Mouse (Mus musculus) erythroblast, embryonic 14.5 days (primary cell): ENCODE measurements around the gene Bmp3.

Experiments
- GATA1 ChIP-seq: IDR thresholded peaks from 2 replicates; pipeline ENCODE4 v1.6.1; 2012; ENCODE audit warnings: low read length, inconsistent platforms, mixed read lengths
- TAL1 ChIP-seq: IDR thresholded peaks from 3 replicates; pipeline ENCODE4 v1.6.1; 2012; ENCODE audit warnings: low read length, inconsistent platforms, mixed read lengths

DNA sequence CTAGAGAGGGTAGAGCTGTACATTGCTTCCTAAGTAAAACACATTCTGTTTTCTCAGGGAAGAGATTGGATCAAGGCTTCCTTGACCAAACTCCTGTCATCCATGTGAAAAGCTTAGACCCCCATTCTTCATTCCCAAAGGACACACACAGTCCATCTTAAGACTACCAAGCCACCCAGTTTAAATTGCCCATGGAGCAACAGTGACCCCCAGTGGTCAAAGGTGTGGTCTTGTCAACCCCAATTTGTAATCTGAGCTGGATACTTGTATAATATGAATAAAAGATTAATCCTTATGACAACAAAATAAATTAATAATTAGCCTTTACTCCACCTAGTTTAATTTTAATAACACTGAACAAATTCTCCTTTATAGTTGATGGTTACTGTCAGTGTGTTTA lies 24.7 kb downstream of the Bmp3 start:
- TF ChIP-seq TAL1 (no peak), GATA1 (no peak)
